Mouse (Mus musculus): Measurements from ENCODE around the gene Tnk1. TPM values are rescaled to one million over a fixed set of nuclear protein-coding genes. Genes with fewer than 3 reads are reported as not detected.

Gene Tnk1
- total and polyA plus RNA-seq, 3 experiments, result 0.25 to 0.35 TPM; not detected in 1

GRCm38 (mm10) chr11:69876867-69877266 is 18.3 kb upstream of the Tnk1 start (continued):
- TF ChIP-seq USF2 (IDR thresholded peaks at IDR 0.05; ENCODE audit: borderline replicate concordance in 1 of 2, insufficient read depth in 1 of 2, low read depth in 1 of 2, low read length in 2 of 2), result no peak
- TF ChIP-seq HCFC1 (IDR thresholded peaks at IDR 0.05; ENCODE audit: low read depth, low read length), result peak; percentile 52

DNA sequence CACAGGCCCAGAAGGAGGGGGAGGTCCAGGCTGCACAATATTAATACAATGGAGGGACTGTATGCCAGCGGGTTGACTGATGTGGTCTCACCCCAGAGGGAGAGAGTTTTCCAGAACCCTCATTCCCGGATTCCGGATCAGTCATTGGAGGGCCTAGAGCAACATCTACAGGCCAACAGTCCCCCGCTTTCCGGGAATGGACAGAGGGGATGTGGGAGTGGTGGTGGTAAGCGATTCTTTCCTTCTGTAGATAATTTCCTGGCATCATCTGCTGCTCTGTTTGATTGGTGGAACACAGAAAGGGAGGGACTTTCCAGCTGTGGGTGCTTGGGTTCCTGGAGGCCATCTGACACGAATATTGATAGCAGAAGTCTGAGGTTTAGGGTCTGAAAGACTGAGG is 17.7 kb upstream of the Tnk1 start:
- Histone ChIP-seq H3K4me3 (ENCODE audit: control insufficient read depth in 1 of 2, insufficient read depth in 1 of 2, low read depth in 2 of 2, low read length in 2 of 2) (peak overlapping the region; percentile 21 to 40), H3K27ac (ENCODE audit: control insufficient read depth, low read depth, low read length) (0 out of 2 replicates have a peak overlapping the region, but pooled peaks have one; percentile 18), H3K79me2 (ENCODE audit: control insufficient read depth, insufficient read depth, low read length, poor library complexity) (no peaks in the 10 kb centered on the region), H3K9ac (ENCODE audit: control insufficient read depth, low read depth, low read length, poor library complexity, severe bottlenecking) (peak overlapping the region; percentile 35), H3K27me3 (ENCODE audit: control insufficient read depth in 1 of 2, insufficient read depth in 2 of 2, low read length in 2 of 2) (no peaks in the 10 kb centered on the region), H3K9me3 (replicated peaks; ENCODE audit: insufficient read depth, low read length) (no peaks in the 10 kb centered on the region), H3K4me1 (ENCODE audit: control insufficient read depth in 1 of 2, insufficient read depth in 2 of 2, low read length in 2 of 2) (peaks cover 11 to 49% of the 10 kb centered on the region in 2 experiments), H3K36me3 (ENCODE audit: control insufficient read depth in 1 of 2, insufficient read depth in 2 of 2, low read length in 2 of 2) (peaks cover 0 to 29% of the 10 kb centered on the region in 2 experiments; a peak in 2 of 4 replicates)
- TF ChIP-seq TBP (IDR thresholded peaks at IDR 0.05; ENCODE audit: low read depth, low read length) (peak; percentile 45; the same call in 1 of the 2 replicates), TCF12 (IDR thresholded peaks at IDR 0.05; ENCODE audit: low read depth, low read length) (0 out of 2 replicates have a peak, but pooled peaks have one; percentile 18), ZMIZ1 (IDR thresholded peaks at IDR 0.05; ENCODE audit: low read depth, low read length) (no peak), USF1 (IDR thresholded peaks at IDR 0.05; ENCODE audit: low read depth, low read length) (no peak), GATA1 (IDR thresholded peaks at IDR 0.05; ENCODE audit: low read depth, low read length) (peak; percentile 54), ZNF384 (IDR thresholded peaks at IDR 0.05; ENCODE audit: low read depth, low read length) (no peak), MXI1 (IDR thresholded peaks at IDR 0.05; ENCODE audit: low read depth, low read length) (peak; percentile 16; the same call in 1 of the 2 replicates), MYC (IDR thresholded peaks at IDR 0.05; ENCODE audit: low read depth, low read length) (no peak), ETS1 (IDR thresholded peaks at IDR 0.05; ENCODE audit: low read depth, low read length) (0 out of 2 replicates have a peak, but pooled peaks have one; percentile 9), ELF1 (IDR thresholded peaks at IDR 0.05; ENCODE audit: low read depth, low read length) (no peak), RAD21 (IDR thresholded peaks at IDR 0.05; ENCODE audit: low read depth, low read length) (peak; percentile 4; the same call in 1 of the 2 replicates), MYB (IDR thresholded peaks at IDR 0.05; ENCODE audit: low read depth, low read length) (no peak), POLR2AphosphoS5 (IDR thresholded peaks at IDR 0.05; ENCODE audit: borderline replicate concordance, low read depth, low read length) (no peak), RCOR1 (IDR thresholded peaks at IDR 0.05; ENCODE audit: low read depth, low read length) (0 out of 2 replicates have a peak, but pooled peaks have one; percentile 25), ZKSCAN1 (IDR thresholded peaks at IDR 0.05; ENCODE audit: low read depth, low read length) (no peak), POLR2A (IDR thresholded peaks at IDR 0.05; ENCODE audit: control insufficient read depth in 1 of 2, insufficient read depth in 1 of 2, low read depth in 1 of 2, low read length in 2 of 2, poor library complexity in 1 of 2) (no peak; a peak in 1 of 4 replicates), NELFE (IDR thresholded peaks at IDR 0.05; ENCODE audit: low read depth, low read length) (peak; percentile 23; the same call in 1 of the 2 replicates), CHD1 (IDR thresholded peaks at IDR 0.05; ENCODE audit: low read depth, low read length) (no peak), SMC3 (IDR thresholded peaks at IDR 0.05; ENCODE audit: low read depth, low read length) (peak; percentile 23; the same call in 1 of the 2 replicates), JUND (IDR thresholded peaks at IDR 0.05; ENCODE audit: low read depth, low read length) (no peak), E2F4 (IDR thresholded peaks at IDR 0.05; ENCODE audit: borderline replicate concordance, low read depth, low read length) (no peak), UBTF (IDR thresholded peaks at IDR 0.05; ENCODE audit: borderline replicate concordance, insufficient read depth, low read depth, low read length) (no peak), EP300 (IDR thresholded peaks at IDR 0.05; ENCODE audit: low read depth in 1 of 2, low read length in 2 of 2) (peak in 1 of 2 experiments; percentile 25; a peak in 1 of 4 replicates)
- DNase-seq (ENCODE audit: low read depth, low spot score), result peak; percentile 87

Data from MEL (cell line).